Mouse (Mus musculus): ENCODE measurements around the gene Mfsd9.

DNA sequence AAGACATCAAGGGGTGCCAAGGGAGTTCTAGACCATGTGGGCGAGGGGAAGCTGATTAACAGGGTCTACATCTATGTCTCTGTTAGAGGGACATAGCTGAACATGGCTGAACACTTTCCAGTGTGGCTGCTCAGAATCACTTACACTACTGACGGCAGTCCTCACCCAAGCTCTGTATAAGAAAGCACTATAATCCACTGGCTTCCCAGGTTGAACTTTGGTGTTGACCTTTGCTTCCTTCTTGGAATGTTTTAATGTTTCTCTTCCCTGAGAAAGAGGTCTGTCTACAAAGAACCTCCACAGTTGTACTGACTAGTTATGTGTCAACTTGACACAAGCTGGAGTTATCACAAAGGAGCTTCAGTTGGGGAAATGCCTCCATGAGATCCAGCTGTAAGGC is 14.4 kb downstream of the Mfsd9 start:
- TF ChIP-seq CTCF (IDR thresholded peaks at IDR 0.05; ENCODE audit: extremely low read depth, insufficient read depth, low read length) (no peak), POLR2A (IDR thresholded peaks at IDR 0.05; ENCODE audit: extremely low read depth, insufficient read depth, low read length) (no peak)

All from cortical plate, adult 2 months (tissue).